In the genomic region with DNA sequence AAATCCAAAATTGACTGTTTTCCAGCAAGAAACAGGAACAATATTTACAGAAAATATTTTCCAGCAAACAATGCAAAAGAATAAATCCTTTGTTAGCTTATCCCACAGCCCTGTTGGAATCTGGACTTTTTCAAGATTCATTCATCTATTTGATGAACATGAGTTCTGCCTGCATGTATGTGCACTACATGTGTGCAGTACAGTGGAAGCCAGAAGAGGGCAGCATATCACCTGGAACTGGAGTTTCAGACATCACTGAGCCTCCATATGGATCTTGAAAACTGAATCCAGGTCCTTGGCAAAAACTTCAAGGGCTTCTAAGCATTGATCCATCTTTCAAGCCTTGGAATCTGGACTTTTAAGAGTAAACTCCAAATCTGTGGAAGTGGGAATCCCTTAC, we compare ENCODE assay signal across 28 mouse cellular contexts.
DNase-seq lines count a peak whose midpoint lies in the region; ATAC-seq and TF ChIP-seq lines count a peak whose summit lies in the region.
"Had no signal": no experiment of that assay in that cellular context is flagged by ENCODE, and none has a peak within 500 bp of the region (broad histone marks: within the 10 kb centered on the region; RNA-seq: fewer than 3 reads in every experiment).

No protein-coding gene starts in this region.

- no peaks in the 10 kb centered on the region for H3K36me3 ChIP-seq in kidney, postnatal 0 days (ENCODE audit: insufficient read depth, low read length)
- H3K36me3 ChIP-seq in kidney, adult 2 months (ENCODE audit: control insufficient read depth, insufficient read depth, low read length), result no peaks in the 10 kb centered on the region
- no peaks in the 10 kb centered on the region for H3K36me3 ChIP-seq in midbrain, postnatal 0 days (ENCODE audit: insufficient read depth, low read length)
- no peaks in the 10 kb centered on the region for H3K36me3 ChIP-seq in midbrain, embryonic 11.5 days (ENCODE audit: control insufficient read depth, insufficient read depth, low read length)
- H3K36me3 ChIP-seq: forebrain, embryonic 10.5 days; G1E; heart, embryonic 12.5 days; heart, embryonic 15.5 days; hindbrain, embryonic 10.5 days; hindbrain, embryonic 13.5 days had no signal

- H3K4me3 ChIP-seq in kidney, postnatal 0 days (replicated peaks; ENCODE audit: low read depth, low read length), result no peak overlapping the region
- no peak overlapping the region for H3K4me3 ChIP-seq in kidney, adult 2 months (ENCODE audit: insufficient read depth, low read depth, low read length)
- no peak overlapping the region for H3K4me3 ChIP-seq in midbrain, postnatal 0 days (ENCODE audit: low read depth, low read length)
- H3K4me3 ChIP-seq in midbrain, embryonic 11.5 days (ENCODE audit: low read depth, low read length), result no peak overlapping the region
- H3K4me3 ChIP-seq: forebrain, embryonic 10.5 days; forebrain, embryonic 13.5 days; heart, embryonic 12.5 days; heart, embryonic 15.5 days; hindbrain, embryonic 10.5 days; hindbrain, embryonic 13.5 days had no signal

- H3K27ac ChIP-seq in kidney, postnatal 0 days, result no peak overlapping the region
- H3K27ac ChIP-seq in kidney, adult 2 months (ENCODE audit: insufficient read depth, low read depth, low read length), result no peak overlapping the region
- no peak overlapping the region for H3K27ac ChIP-seq in midbrain, postnatal 0 days (ENCODE audit: low read depth, low read length)
- H3K27ac ChIP-seq in midbrain, embryonic 11.5 days (ENCODE audit: low read depth, low read length), result no peak overlapping the region
- H3K27ac ChIP-seq: forebrain, embryonic 10.5 days; forebrain, embryonic 13.5 days; heart, embryonic 15.5 days; hindbrain, embryonic 10.5 days; hindbrain, embryonic 13.5 days had no signal

- H3K27me3 ChIP-seq in kidney, postnatal 0 days (ENCODE audit: insufficient read depth, low read length), result no peaks in the 10 kb centered on the region
- no peaks in the 10 kb centered on the region for H3K27me3 ChIP-seq in kidney, adult 2 months (replicated peaks; ENCODE audit: control insufficient read depth, insufficient read depth, low read length)
- H3K27me3 ChIP-seq in midbrain, postnatal 0 days (ENCODE audit: insufficient read depth, low read length), result no peaks in the 10 kb centered on the region
- no peaks in the 10 kb centered on the region for H3K27me3 ChIP-seq in midbrain, embryonic 11.5 days (ENCODE audit: control insufficient read depth, insufficient read depth, low read length)
- H3K27me3 ChIP-seq: CH12.LX; heart, embryonic 12.5 days; heart, embryonic 15.5 days; hindbrain, embryonic 13.5 days; Patski had no signal

- TF ChIP-seq POLR2A in kidney, adult 2 months (IDR thresholded peaks at IDR 0.05; ENCODE audit: low read depth, low read length), result no peak

- H3K4me2 ChIP-seq in kidney, postnatal 0 days (ENCODE audit: low read length), result no peak overlapping the region
- no peak overlapping the region for H3K4me2 ChIP-seq in midbrain, postnatal 0 days (ENCODE audit: low read depth, low read length, poor library complexity, severe bottlenecking)
- H3K4me2 ChIP-seq in midbrain, embryonic 11.5 days, result no peak overlapping the region
- H3K4me2 ChIP-seq: forebrain, embryonic 13.5 days; heart, embryonic 12.5 days; heart, embryonic 15.5 days; hindbrain, embryonic 13.5 days had no signal

- no peaks in the 10 kb centered on the region for H3K9me3 ChIP-seq in kidney, postnatal 0 days (replicated peaks; ENCODE audit: low read length)
- H3K9me3 ChIP-seq in midbrain, postnatal 0 days (ENCODE audit: low read length), result no peaks in the 10 kb centered on the region
- H3K9me3 ChIP-seq in midbrain, embryonic 11.5 days (ENCODE audit: control insufficient read depth, low read length), result no peaks in the 10 kb centered on the region
- H3K9me3 ChIP-seq: forebrain, embryonic 13.5 days; heart, embryonic 12.5 days; heart, embryonic 15.5 days; hindbrain, embryonic 13.5 days had no signal

- no peak for ATAC-seq in kidney, postnatal 0 days (replicated peaks; ENCODE audit: low FRiP score, low read depth)
- ATAC-seq in midbrain, postnatal 0 days (ENCODE audit: low FRiP score), result no peak
- ATAC-seq in midbrain, embryonic 11.5 days (ENCODE audit: low FRiP score), result no peak
- ATAC-seq: activated CD4-positive, CD25-positive, alpha-beta regulatory T cell, adult 4 months; forebrain, embryonic 13.5 days; forebrain, embryonic 16.5 days; Patski had no signal

- no peak for DNase-seq in kidney, postnatal 0 days (ENCODE audit: low spot score)
- no peak for DNase-seq in kidney, adult 2 months
- DNase-seq in midbrain, postnatal 0 days (ENCODE audit: low spot score), result no peak
- no peak for DNase-seq in midbrain, embryonic 11.5 days (ENCODE audit: low spot score, missing footprints)
- peak; percentile 63 for DNase-seq in R1 (ENCODE audit: low read depth, low spot score)
- no peak for DNase-seq in right cerebral cortex, postnatal 4 days
- no peak for DNase-seq in cerebellum, adult 8-10 months
- DNase-seq: adrenal gland, adult 8-10 months; adrenal gland, postnatal 25 days; B cell, adult 2 months; cerebellum, adult 11-12 months; cerebellum, adult 9-10 months; cerebellum, postnatal 14 days; gastrocnemius, postnatal 25 days; heart, adult 18-20 months; heart, postnatal 10 days; heart, postnatal 36 days had no signal

- H3K9ac ChIP-seq in kidney, postnatal 0 days (ENCODE audit: low read depth, low read length), result no peak overlapping the region
- no peak overlapping the region for H3K9ac ChIP-seq in midbrain, postnatal 0 days (replicated peaks; ENCODE audit: low read length, poor library complexity, severe bottlenecking)
- no peak overlapping the region for H3K9ac ChIP-seq in midbrain, embryonic 11.5 days (ENCODE audit: low read length)
- H3K9ac ChIP-seq: forebrain, embryonic 13.5 days; heart, embryonic 12.5 days; heart, embryonic 15.5 days; hindbrain, embryonic 13.5 days had no signal

- no peaks in the 10 kb centered on the region for H3K4me1 ChIP-seq in kidney, postnatal 0 days (replicated peaks; ENCODE audit: insufficient read depth, low read length)
- H3K4me1 ChIP-seq in kidney, adult 2 months (ENCODE audit: control insufficient read depth, insufficient read depth, low read length), result no peaks in the 10 kb centered on the region
- no peaks in the 10 kb centered on the region for H3K4me1 ChIP-seq in midbrain, postnatal 0 days (ENCODE audit: insufficient read depth, low read length)
- H3K4me1 ChIP-seq in midbrain, embryonic 11.5 days (ENCODE audit: control insufficient read depth, insufficient read depth, low read length), result no peaks in the 10 kb centered on the region
- H3K4me1 ChIP-seq: forebrain, embryonic 10.5 days; forebrain, embryonic 13.5 days; heart, embryonic 12.5 days; heart, embryonic 15.5 days; hindbrain, embryonic 13.5 days had no signal

- peak; percentile 15; the same call in 1 of the 2 replicates for TF ChIP-seq CTCF in kidney, postnatal 0 days (IDR thresholded peaks at IDR 0.05; ENCODE audit: low read depth)
- no peak for TF ChIP-seq CTCF in kidney, adult 2 months (conservative IDR thresholded peaks at IDR 0.05; ENCODE audit: insufficient read depth, insufficient read length, low read depth, low read length)
- 0 out of 2 replicates have a peak, but pooled peaks have one; percentile 21 for TF ChIP-seq CTCF in midbrain, postnatal 0 days (IDR thresholded peaks at IDR 0.05)
